Mouse (Mus musculus) G1E-ER4 (cell line): ENCODE measurements around the gene Yif1a. TPM values are rescaled to one million over a fixed set of nuclear protein-coding genes. Genes with fewer than 3 reads are reported as not detected.

Experiments used
- GATA1 ChIP-seq: IDR thresholded peaks from one replicate; pipeline ENCODE4 v1.8.0; 2012; ENCODE audit warnings: low read length, inconsistent platforms
- polyA plus RNA-seq: library from polyadenylated mRNA; stranded (reverse); fragments of >175 nt; gene quantifications from 2 replicates; pipeline ENCODE4 v1.2.3, GENCODE M21; 2012

The Yif1a gene
- polyA plus RNA-seq, 1 experiment, result 19.4 TPM

DNA sequence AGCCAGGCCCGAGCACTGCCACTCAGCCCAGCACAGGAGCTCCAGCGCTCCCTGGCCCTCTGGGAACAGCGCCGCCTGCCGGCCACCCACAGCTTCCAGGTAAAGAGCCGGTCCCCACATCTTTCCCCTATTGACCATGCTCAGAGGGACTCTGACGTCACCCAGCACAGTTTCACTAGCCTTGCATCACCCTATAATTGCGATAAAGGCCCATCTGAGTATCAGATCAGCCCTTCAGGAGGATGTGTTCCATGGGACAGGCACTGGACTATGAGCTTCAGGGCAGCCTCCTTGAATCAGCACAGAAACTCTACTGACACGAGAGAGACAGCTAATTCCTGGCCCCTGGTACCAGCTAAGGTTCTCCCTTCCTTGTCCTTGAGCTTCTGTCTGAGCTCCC, 34.4 kb upstream of the Yif1a start:
- no peak for TF ChIP-seq GATA1

DNA sequence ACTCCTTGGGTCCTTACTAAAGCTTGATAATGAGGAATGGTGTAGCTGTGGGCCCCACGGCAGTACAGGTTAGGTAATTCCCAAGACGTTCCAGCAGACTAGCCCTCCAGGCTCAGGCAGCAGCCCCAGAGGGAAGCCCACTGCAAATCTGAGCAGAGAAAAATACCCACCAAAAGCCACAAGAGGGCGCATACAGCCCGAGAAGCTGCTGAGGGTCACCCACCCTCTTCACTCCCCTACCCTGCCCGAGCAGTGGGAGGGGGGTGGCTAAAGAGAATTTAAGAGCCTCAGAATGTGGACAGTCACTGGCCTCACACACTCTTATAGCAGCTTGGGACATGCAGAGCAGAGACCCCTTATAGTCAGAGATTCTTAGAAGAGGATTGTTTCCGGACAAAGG, 32.1 kb upstream of the Yif1a start:
- no peak for TF ChIP-seq GATA1

DNA sequence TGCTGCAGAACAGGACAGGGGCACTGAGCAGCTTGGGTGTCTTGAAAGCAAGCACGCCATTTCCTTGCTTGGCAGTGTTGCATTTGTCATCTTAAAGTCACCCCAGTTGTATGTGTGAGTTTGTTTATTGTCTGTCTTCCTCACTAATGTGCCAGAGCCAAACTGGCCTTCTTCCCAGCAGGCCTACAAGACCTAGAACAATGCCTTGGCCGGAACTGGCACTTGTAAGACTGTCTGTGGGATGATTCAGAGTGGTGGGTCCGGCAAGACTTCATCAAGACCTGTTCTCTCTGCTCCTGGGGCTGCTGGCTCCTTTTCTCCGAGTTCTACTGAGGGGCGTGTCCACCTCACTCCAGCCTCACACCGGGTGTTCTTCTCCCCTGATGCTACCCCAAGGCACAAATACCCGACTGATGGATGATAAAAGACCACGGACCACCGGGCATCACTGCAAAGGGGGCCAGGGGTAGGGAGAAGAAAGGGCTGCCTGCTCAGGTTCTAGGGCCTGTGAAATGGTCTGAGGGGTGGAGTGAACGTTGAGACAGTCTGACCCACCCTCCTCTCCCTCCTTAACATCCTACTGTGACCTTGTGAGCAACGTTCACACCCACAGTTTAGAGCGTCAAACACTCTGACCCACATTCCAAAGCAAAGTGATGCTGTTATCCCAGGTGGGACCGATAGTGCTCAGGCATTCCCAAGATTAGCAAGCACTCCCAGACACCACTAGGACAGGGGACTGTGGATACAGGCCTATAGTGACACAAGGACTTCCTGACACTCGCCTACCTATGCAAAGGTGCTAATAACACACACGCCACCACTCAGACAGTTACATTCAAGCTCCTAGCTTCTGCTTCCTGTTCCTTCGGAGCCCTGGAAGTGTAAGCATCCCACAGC, 30.2 kb upstream of the Yif1a start:
- TF ChIP-seq GATA1, result no peak

DNA sequence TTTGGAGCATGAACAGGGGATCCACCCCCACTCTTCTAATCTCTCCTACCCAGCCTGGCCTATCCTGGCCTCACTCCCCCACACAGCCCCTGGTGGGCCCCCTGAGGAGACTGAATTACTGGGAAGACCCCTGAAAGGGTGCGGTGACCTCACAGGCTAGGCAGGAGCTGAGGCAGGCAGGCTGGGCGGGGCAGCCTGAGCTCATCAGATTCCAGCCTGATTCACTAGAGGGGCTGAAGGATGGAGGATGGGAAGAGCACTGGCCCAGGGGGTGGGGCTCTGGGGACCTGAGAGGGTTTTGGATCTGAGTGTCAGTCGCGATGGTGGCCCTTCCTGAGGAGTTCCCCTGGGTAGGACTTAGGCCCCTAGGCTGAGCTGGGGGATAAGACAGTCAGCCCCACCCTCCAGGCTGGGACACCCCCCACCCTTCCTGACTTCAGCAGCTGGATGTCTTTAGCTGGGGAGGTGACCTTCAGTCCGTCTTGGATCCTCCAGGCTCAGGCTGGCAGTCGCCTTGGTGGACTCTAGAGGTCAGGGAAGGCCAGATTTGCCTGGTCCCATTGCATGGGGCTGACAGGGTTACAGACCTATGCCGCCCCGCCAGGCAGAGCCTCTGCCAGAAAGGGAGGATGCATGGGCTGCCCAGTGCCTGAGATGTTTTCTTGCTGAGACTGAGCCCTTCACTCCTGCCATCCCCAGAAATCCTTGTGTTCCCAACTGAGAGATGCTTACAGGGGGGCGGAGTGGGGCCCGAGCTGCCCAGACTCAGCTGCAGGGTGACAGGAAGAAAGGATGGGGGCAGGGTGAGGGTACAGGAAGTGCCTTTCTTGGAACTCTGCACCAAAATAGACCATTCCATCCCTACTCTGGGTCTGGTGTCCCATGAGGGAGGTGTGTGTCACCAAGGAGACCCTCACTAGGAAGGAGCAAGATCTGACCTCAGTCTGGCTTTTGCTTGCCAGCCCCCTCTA, 29.3 kb upstream of the Yif1a start:
- no peak for TF ChIP-seq GATA1

DNA sequence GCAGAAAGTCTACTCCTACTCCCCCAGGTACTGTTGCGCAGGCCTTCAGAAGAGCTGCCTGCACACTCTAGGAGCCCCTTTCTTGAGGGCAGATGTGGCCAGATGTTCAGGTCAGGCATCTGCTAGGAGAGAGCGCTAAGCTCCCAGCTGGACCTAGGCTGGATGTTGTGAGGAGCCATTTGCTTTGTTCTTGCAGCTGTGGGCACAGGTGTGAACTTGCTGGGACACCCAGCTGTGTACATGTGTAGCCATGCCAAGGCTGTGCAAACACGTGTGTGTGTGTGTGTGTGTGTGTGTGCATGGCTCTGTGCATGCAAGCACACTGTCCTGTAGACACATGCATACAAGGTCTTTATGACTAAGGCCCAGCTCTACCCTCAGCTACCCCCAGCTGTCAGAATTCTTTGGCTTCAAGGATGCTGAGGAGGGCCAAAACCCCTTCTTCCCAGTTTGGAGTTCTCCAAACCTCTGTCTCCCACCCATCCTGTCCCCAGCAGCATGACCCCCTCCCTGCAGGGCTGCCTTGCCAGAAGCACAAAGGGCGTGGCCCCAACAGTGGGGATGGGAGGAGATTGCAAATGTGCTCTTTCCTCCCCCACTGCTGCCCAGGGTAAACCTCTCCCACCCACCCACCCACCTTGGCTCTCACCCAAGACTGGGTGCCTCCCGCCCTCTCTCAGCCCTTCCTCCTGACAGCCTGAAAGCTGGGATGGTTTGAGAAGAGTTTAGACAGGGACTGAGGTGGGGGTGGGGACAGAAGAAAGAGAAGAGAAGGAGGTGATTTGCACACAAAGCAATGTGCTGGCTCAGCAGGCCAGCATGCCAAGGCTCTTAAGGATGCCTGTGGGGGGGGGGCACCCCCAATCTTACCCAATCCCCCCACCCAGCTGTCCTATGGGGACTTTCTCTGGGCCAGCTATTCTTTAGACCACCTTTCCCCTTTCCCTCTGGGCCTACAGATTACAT, 27.7 kb upstream of the Yif1a start:
- TF ChIP-seq GATA1, result no peak

DNA sequence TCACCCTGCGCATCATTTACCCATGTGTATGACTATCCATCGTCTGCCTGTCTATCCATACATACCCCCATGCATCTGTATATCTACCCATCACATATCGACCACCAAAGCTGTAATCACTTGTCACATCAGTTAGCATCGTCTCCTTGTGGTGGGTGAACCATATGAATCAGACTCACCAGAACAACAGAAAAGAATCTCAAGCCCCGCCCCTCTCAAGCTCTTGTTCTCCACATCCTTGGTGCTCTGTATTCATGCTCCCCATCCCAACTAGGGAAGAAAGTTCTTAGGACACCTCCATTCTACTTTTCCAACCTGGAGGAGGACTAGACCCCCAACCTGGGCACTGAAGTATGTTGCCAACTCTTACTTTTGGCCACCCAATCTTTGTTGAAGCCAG, 26.3 kb upstream of the Yif1a start:
- no peak for TF ChIP-seq GATA1

DNA sequence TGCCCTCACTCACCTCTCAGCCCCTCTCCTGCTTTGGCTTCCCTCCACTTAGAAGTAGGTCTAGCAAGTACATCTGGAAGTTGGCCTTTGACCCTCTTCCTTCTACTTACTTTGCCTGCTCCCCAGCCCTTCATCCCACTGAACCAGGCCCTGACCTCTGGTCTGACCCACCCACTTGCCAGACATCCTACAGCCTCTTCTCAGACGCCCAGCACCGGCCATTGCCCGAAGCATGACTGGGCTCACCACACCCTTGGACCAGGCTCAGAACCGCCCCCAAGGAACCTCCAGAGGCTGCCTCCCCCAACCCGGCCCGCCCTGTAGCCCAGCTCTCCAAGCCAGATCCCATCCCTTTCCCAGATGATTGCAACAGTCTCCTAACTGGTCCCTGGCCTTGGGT, 25.9 kb upstream of the Yif1a start:
- no peak for TF ChIP-seq GATA1

DNA sequence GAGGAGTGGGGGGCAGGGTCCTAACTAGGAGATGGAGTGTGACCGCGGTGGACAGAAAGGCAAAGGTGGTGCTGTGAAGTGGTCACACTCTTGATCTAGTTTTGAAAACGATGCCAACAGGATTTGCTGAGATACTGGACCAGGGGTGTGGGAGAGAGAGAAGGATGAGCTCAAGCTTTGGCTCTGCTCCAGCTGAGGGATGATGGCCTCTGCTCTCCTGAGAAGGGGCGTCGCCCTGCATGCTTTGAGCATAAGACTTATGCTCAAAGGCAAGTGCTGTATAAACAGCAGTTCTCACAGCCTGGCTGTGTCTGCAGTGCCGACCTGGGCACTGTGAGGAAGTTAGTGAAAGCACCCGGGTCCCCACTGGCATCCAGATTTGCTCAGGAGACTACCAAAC, 23.2 kb upstream of the Yif1a start:
- no peak for TF ChIP-seq GATA1

DNA sequence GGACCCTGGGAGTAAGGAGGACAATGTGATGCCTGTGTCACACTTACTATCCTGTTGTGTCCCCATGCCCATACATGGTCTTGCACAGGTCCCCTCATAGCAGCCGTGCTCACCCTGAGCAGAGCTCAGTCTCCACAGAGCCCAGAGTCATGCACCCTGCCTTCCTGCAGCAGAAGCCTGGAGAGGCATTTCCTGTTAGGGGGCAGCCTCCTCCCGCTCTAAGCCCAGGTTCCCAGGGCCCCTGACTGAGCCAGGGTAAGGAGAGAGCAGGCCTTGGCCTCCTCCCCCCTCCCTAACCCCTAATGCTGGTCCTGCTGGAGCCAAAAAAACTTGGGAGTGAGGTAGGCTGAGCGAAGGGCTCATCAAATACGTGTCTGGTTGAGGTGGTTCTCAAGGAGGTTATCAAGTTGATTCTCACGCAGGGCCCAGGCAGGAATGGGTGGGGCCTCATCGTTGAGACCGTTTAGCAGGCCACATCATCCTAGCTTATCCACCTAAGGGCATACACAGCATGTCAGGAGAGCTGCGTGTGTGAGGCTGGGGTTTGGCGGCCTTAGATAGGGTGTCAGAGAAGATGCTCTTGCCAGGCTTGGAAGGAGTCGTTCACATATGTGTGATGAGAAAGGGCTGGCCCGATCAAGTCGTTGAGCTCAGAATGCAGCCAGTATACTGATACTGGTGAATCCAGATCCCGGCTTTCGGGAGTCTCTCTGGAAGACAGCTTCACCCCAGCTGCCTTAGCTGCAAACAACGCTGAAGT, 21.1 kb upstream of the Yif1a start:
- no peak for TF ChIP-seq GATA1

DNA sequence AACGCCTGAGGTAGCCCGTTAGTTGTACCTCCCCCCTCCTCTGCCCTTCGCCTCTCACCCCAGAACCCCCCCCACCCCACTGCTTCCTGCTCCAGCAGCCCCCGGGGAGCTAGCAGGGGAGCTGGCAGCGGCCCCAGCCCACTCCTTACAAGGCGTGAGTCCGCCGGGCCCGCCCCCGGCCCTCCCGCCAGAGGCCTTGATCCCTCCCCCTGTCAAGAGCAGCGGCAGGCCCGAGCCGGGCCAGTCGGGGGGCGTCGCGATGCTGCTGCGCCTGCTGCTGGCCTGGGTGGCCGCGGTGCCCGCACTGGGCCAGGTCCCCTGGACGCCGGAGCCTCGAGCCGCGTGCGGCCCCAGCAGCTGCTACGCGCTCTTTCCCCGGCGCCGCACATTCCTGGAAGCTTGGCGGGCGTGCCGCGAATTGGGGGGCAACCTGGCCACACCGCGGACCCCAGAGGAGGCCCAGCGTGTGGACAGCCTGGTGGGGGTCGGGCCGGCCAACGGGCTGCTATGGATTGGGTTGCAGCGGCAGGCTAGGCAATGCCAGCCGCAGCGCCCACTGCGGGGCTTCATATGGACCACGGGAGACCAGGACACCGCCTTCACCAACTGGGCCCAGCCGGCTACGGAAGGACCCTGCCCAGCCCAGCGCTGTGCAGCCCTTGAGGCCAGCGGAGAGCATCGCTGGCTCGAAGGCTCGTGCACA, 20.3 kb upstream of the Yif1a start, which contains the start of gene Cd248:
Gene Cd248 (plus strand): TSS at position 212 of the 703 bp plus-strand sequence.
- TF ChIP-seq GATA1, result no peak

DNA sequence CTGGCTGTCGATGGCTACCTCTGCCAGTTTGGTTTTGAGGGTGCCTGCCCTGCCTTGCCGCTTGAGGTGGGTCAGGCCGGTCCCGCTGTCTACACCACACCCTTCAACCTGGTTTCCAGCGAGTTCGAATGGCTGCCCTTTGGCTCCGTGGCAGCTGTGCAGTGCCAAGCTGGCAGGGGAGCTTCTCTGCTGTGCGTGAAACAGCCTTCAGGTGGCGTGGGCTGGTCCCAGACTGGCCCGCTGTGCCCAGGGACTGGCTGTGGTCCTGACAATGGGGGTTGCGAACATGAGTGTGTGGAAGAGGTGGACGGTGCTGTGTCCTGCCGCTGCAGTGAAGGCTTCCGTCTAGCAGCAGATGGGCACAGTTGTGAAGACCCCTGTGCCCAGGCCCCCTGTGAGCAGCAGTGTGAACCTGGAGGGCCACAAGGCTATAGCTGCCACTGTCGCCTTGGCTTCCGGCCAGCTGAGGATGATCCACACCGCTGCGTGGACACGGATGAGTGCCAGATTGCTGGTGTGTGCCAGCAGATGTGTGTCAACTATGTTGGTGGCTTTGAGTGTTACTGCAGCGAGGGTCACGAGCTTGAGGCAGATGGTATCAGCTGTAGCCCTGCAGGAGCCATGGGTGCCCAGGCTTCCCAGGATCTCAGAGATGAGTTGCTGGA, 19.6 kb upstream of the Yif1a start:
- no peak for TF ChIP-seq GATA1

DNA sequence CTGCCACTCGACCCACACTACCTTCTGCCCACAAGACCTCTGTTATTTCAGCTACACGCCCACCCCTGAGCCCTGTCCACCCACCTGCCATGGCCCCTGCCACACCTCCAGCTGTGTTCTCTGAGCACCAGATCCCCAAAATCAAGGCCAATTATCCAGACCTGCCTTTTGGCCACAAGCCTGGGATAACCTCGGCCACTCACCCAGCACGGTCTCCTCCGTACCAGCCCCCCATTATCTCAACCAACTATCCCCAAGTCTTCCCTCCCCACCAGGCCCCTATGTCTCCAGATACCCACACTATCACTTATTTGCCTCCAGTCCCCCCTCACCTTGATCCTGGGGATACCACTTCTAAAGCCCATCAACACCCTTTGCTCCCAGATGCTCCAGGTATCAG, 18.9 kb upstream of the Yif1a start:
- no peak for TF ChIP-seq GATA1

DNA sequence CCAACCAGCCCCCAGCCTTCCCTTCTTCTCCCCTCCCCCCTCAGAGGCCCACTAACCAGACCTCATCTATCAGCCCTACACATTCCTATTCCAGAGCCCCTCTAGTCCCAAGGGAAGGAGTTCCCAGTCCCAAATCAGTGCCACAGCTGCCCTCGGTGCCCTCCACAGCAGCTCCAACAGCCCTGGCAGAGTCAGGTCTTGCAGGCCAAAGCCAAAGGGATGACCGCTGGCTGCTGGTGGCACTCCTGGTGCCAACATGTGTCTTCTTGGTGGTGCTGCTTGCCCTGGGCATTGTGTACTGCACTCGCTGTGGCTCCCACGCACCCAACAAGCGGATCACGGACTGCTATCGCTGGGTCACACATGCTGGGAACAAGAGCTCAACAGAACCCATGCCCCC, 18.4 kb upstream of the Yif1a start:
- TF ChIP-seq GATA1, result no peak
